Mouse (Mus musculus): ENCODE results near the gene Tmf1. TPM values are rescaled to one million over a fixed set of nuclear protein-coding genes. Genes with fewer than 3 reads are reported as not detected.

Tmf1 gene
- polyA plus RNA-seq (2012; rRNA removed), result 6.4 TPM in 2 replicates

DNA sequence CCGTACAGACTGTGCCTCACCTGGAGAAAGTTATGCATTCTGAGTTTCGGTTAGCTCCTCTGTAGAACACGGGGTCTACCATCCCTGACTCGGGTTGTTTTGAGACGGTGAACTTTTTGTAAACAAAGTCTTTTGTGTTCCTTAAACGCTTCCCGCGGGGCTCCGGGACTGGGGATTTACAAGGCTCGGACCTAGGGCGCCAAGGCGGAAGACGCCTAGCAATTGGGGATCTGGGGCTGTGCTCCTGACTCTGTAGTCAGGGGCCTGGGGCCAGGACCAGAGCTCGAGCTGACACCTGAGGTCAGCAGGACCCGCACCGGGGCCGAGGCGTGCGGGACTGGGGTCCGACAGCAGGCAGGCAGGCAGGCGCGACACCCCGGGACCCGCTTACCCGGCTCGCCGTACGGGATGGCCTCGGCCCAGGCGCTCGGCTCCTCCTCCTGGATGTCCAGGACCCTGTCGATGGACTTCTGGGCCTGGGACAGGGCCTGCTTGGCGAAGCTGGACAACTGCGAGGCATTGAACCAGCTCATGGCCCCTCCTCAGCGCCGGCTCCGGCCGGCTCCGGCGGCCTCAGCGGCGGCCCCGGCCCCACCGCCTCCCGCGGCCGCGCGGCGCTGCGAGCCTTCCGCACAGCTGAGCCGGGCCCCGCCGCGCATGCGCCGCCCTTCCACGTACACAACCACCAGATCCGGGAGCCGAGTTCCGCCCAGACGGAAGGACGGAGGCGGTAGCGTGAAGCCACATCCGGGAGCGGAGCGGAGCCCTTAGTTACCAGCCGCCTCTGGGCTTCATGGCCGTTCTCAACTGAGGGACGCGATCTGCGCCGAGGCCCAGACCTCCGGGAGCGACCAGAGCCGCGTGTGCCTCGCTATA is at the start of gene Tmf1:
Tmf1 (minus strand) TSS at position 632 of the 876 bp plus-strand sequence.

DNA sequence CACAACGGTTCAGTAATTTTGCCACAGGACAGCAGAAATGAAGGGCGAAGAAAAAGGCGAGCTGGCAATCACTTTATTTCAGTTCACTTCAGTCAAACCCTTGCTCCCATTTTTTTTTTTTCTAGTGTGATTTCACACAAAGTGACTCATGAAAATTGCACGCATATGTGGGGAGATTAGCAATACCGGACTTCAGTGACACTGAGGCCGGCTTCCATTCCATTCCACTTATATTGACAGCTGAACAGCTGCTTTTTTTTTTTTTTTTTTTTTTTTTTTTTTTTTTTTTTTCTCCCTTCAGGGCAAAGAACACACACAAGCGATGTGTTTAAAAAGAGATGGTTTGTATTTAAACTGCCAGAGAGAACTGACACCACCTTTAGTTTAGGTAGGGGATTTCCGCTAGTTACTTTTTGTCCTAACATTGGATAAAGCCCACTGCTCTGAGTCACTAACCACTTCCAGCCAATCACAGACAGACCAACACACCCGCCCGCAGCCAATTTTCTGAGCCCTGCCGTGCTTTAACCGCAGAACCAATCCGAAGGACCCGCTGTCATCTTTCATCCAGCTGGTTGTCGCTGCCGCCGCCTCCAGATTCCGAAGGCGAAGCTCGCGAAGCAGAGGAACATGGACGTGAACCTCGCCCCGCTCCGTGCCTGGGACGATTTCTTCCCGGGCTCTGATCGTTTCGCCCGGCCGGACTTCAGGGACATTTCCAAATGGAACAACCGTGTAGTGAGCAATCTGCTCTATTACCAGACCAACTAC is 31.5 kb upstream of the Tmf1 start, which contains the start of gene Arl6ip5:
Arl6ip5 (plus strand) TSS at position 499 of the 771 bp plus-strand sequence.

GRCm38 (mm10) chr6:97205439-97205885 is 26.5 kb upstream of the Tmf1 start, which contains the start of gene Uba3:
Gene Uba3, minus strand, starts transcription at chr6:97205647.

DNA sequence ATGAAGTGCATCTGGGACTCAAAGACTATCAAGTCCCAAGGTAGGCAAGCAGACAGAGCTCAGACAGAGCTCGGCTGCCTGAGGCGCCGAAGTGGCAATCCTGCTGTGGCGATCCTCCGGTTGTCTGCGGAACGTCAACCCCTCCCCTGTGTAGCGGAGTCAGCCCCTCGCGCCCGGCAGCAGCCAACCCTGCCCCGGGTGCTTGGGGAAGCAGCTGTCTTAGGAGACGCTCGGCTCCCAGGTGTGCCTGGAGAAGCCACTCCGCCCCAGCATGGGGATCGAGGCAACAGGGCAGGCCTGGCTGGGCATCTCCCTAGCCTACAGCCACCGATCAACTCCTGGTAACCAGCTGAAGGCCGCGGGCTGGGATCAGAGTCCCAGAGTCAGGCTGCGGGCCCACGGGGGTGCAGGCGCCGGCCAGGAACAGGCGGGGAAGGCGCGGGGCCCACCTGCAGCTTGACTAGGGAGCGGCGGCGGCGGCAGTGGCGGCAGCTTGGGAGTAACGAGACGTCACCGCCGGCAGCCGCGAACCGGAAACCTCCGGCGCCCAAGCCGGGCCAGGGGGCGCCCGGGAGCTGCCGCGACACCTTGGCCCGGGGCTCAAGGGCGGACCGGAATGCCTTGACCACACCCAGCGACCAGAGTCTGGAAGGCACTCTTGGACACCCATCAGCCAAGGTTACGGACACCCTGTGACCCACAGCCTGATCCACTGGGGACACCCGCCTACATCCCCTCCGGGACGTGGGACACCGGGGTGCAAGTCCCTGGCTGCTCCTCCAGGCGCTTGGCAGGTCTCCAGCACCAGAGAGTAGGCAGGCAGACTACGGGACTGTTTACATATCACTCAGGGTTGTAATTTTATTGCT is 30.3 kb downstream of the Tmf1 start, which contains the start of gene Eogt:
Eogt (minus strand) TSS at position 800 of the 869 bp plus-strand sequence.

Other genes starting within 250 kb of the Tmf1 start
- gene Fam19a4, start 118.7 kb downstream of the Tmf1 start, polyA plus RNA-seq (2012; rRNA removed), result 1.5 and 1.7 TPM in 2 replicates
- gene Eogt, start 29.9 kb downstream of the Tmf1 start, polyA plus RNA-seq (2012; rRNA removed), result 13.6 and 15.0 TPM in 2 replicates
- 82.5 and 90.4 TPM in 2 replicates for gene Uba3, start 26.5 kb upstream of the Tmf1 start, polyA plus RNA-seq (2012; rRNA removed)
- 90.8 and 99.3 TPM in 2 replicates for gene Arl6ip5, start 31.6 kb upstream of the Tmf1 start, polyA plus RNA-seq (2012; rRNA removed)
- gene Lmod3, start 73.6 kb upstream of the Tmf1 start, polyA plus RNA-seq (2012; rRNA removed), result 0.02 and 2.4 TPM in 2 replicates

Data from central nervous system, embryonic 14 days (tissue).